Mouse (Mus musculus): ENCODE measurements at regions not wholly inside any gene's neighbourhood (a gene's known extent, or its start where the extent isn't known, plus 50 kb on each side); places are given as distances from the start of the nearest gene placed in this dataset.

DNA sequence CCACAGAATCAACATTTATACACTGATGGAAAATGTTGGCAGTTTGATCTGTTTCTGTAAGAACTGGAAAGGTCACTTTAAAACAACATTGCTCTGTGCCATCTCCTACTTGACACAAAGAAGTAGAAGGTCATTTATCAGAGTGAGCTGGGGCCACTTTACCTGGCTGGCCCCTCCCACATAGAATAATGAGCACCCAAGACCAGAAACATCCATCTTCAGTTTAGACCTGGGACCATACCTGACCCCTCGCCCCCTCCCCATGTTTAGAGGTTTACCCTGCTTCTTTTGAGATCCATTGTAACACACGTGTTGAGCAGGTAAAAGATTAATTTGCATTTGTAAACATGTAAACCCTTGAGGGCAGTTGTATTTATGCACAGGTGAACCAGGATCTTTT lies 366.8 kb upstream of the Adgrl2 start:
- no peak for DNase-seq (ENCODE audit: low spot score)
- ATAC-seq (replicated peaks; ENCODE audit: low FRiP score): no peak
- WGBS: 57% methylated on average over 2 of the region's 2 CpGs

GRCm38 (mm10) chr3:149355362-149355761 lies 365.0 kb upstream of the Adgrl2 start:
- no peak overlapping the region for H3K9ac ChIP-seq (ENCODE audit: low read depth, low read length)
- H3K27me3 ChIP-seq (replicated peaks; ENCODE audit: control insufficient read depth, insufficient read depth, low read length): no peaks in the 10 kb centered on the region
- H3K9me3 ChIP-seq (ENCODE audit: control insufficient read depth, low read length): no peaks in the 10 kb centered on the region
- whole genome bisulfite sequencing: 90% methylated on average over 11 of the region's 11 CpGs
- no peak for DNase-seq (ENCODE audit: low spot score)
- H3K4me1 ChIP-seq (replicated peaks; ENCODE audit: control insufficient read depth, insufficient read depth, low read length): no peaks in the 10 kb centered on the region
- no peak overlapping the region for H3K4me3 ChIP-seq (ENCODE audit: low read depth, low read length)
- H3K36me3 ChIP-seq (ENCODE audit: control insufficient read depth, insufficient read depth, low read length): no peaks in the 10 kb centered on the region
- H3K4me2 ChIP-seq: no peak overlapping the region
- no peak overlapping the region for H3K27ac ChIP-seq (ENCODE audit: low read depth, low read length)
- ATAC-seq (replicated peaks; ENCODE audit: low FRiP score): no peak

More for the DNA sequence above, 366.8 kb upstream of the Adgrl2 start:
- Histone ChIP-seq H3K9me3 (ENCODE audit: control insufficient read depth, low read length) (no peaks in the 10 kb centered on the region), H3K9ac (ENCODE audit: low read depth, low read length) (no peak overlapping the region), H3K4me2 (no peak overlapping the region), H3K4me1 (replicated peaks; ENCODE audit: control insufficient read depth, insufficient read depth, low read length) (no peaks in the 10 kb centered on the region), H3K27me3 (replicated peaks; ENCODE audit: control insufficient read depth, insufficient read depth, low read length) (no peaks in the 10 kb centered on the region), H3K4me3 (ENCODE audit: low read depth, low read length) (no peak overlapping the region), H3K36me3 (ENCODE audit: control insufficient read depth, insufficient read depth, low read length) (no peaks in the 10 kb centered on the region), H3K27ac (ENCODE audit: low read depth, low read length) (no peak overlapping the region)

GRCm38 (mm10) chr3:149353958-149354357 lies 363.6 kb upstream of the Adgrl2 start:
- no peak overlapping the region for H3K4me2 ChIP-seq
- no peak overlapping the region for H3K9ac ChIP-seq (ENCODE audit: low read depth, low read length)
- H3K4me3 ChIP-seq (ENCODE audit: low read depth, low read length): no peak overlapping the region
- no peaks in the 10 kb centered on the region for H3K36me3 ChIP-seq (ENCODE audit: control insufficient read depth, insufficient read depth, low read length)
- ATAC-seq (replicated peaks; ENCODE audit: low FRiP score) (no peak), DNase-seq (ENCODE audit: low spot score) (no peak)
- 81% methylated on average over 5 of the region's 5 CpGs for WGBS
- H3K4me1 ChIP-seq (replicated peaks; ENCODE audit: control insufficient read depth, insufficient read depth, low read length): no peaks in the 10 kb centered on the region
- H3K27me3 ChIP-seq (replicated peaks; ENCODE audit: control insufficient read depth, insufficient read depth, low read length): no peaks in the 10 kb centered on the region
- H3K27ac ChIP-seq (ENCODE audit: low read depth, low read length): no peak overlapping the region
- no peaks in the 10 kb centered on the region for H3K9me3 ChIP-seq (ENCODE audit: control insufficient read depth, low read length)

GRCm38 (mm10) chr3:149352546-149352945 lies 362.2 kb upstream of the Adgrl2 start:
- Histone ChIP-seq H3K4me1 (replicated peaks; ENCODE audit: control insufficient read depth, insufficient read depth, low read length) (no peaks in the 10 kb centered on the region), H3K9ac (ENCODE audit: low read depth, low read length) (no peak overlapping the region), H3K9me3 (ENCODE audit: control insufficient read depth, low read length) (no peaks in the 10 kb centered on the region), H3K36me3 (ENCODE audit: control insufficient read depth, insufficient read depth, low read length) (no peaks in the 10 kb centered on the region), H3K4me2 (no peak overlapping the region), H3K27me3 (replicated peaks; ENCODE audit: control insufficient read depth, insufficient read depth, low read length) (no peaks in the 10 kb centered on the region), H3K27ac (ENCODE audit: low read depth, low read length) (no peak overlapping the region), H3K4me3 (ENCODE audit: low read depth, low read length) (no peak overlapping the region)
- 40% methylated on average over 6 of the region's 6 CpGs for WGBS
- DNase-seq (ENCODE audit: low spot score): no peak
- ATAC-seq (replicated peaks; ENCODE audit: low FRiP score): no peak

DNA sequence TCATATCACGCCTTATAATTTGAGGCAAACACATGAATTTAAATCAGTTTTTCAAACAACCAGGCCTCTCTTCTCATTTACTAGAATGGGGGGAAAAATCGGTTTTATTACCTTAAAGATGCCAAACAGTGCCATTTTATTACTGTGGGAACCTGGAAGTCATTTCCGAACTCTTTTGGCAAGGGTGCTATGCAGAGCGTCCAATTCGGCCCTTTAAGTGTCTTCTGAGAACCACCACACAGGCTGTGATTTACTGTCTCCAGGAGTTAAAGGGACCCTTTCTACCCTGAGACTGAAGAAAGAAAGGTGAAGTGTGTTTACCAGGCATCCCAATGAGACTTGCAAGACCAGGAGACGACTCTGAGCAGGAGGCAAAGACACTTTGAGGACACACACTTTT lies 359.4 kb upstream of the Adgrl2 start:
- DNase-seq (ENCODE audit: low spot score) (no peak), ATAC-seq (replicated peaks; ENCODE audit: low FRiP score) (no peak)
- no peaks in the 10 kb centered on the region for H3K4me1 ChIP-seq (replicated peaks; ENCODE audit: control insufficient read depth, insufficient read depth, low read length)
- H3K27ac ChIP-seq (ENCODE audit: low read depth, low read length): no peak overlapping the region
- WGBS: 70% methylated on average over 6 of the region's 6 CpGs
- H3K27me3 ChIP-seq (replicated peaks; ENCODE audit: control insufficient read depth, insufficient read depth, low read length): no peaks in the 10 kb centered on the region
- H3K4me3 ChIP-seq (ENCODE audit: low read depth, low read length): no peak overlapping the region
- no peaks in the 10 kb centered on the region for H3K9me3 ChIP-seq (ENCODE audit: control insufficient read depth, low read length)
- H3K36me3 ChIP-seq (ENCODE audit: control insufficient read depth, insufficient read depth, low read length): no peaks in the 10 kb centered on the region
- no peak overlapping the region for H3K9ac ChIP-seq (ENCODE audit: low read depth, low read length)
- no peak overlapping the region for H3K4me2 ChIP-seq

- WGBS: 37% methylated on average over 9 of the region's 9 CpGs
- Histone ChIP-seq H3K9me3 (ENCODE audit: control insufficient read depth, low read length) (no peaks in the 10 kb centered on the region), H3K36me3 (ENCODE audit: control insufficient read depth, insufficient read depth, low read length) (no peaks in the 10 kb centered on the region), H3K27ac (ENCODE audit: low read depth, low read length) (no peak overlapping the region), H3K4me3 (ENCODE audit: low read depth, low read length) (no peak overlapping the region), H3K4me2 (no peak overlapping the region), H3K4me1 (replicated peaks; ENCODE audit: control insufficient read depth, insufficient read depth, low read length) (no peaks in the 10 kb centered on the region), H3K27me3 (replicated peaks; ENCODE audit: control insufficient read depth, insufficient read depth, low read length) (no peaks in the 10 kb centered on the region), H3K9ac (ENCODE audit: low read depth, low read length) (no peak overlapping the region)
- DNase-seq (ENCODE audit: low spot score): no peak
- peak; percentile 64; the same call in 1 of the 2 replicates for ATAC-seq (replicated peaks; ENCODE audit: low FRiP score)
These were observed 358.9 kb upstream of the Adgrl2 start for GRCm38 (mm10) chr3:149349211-149349697.

- Histone ChIP-seq H3K4me2 (no peak overlapping the region), H3K36me3 (ENCODE audit: control insufficient read depth, insufficient read depth, low read length) (no peaks in the 10 kb centered on the region), H3K4me3 (ENCODE audit: low read depth, low read length) (no peak overlapping the region), H3K4me1 (replicated peaks; ENCODE audit: control insufficient read depth, insufficient read depth, low read length) (no peaks in the 10 kb centered on the region), H3K9me3 (ENCODE audit: control insufficient read depth, low read length) (no peaks in the 10 kb centered on the region), H3K27ac (ENCODE audit: low read depth, low read length) (no peak overlapping the region), H3K27me3 (replicated peaks; ENCODE audit: control insufficient read depth, insufficient read depth, low read length) (no peaks in the 10 kb centered on the region), H3K9ac (ENCODE audit: low read depth, low read length) (no peak overlapping the region)
- no peak for ATAC-seq (replicated peaks; ENCODE audit: low FRiP score)
- no peak for DNase-seq (ENCODE audit: low spot score)
- WGBS: 53% methylated on average over 1 of the region's 1 CpGs
These were observed 358.2 kb upstream of the Adgrl2 start for GRCm38 (mm10) chr3:149348459-149348971.

GRCm38 (mm10) chr3:149347241-149347992 lies 357.1 kb upstream of the Adgrl2 start:
- Histone ChIP-seq H3K36me3 (ENCODE audit: control insufficient read depth, insufficient read depth, low read length) (no peaks in the 10 kb centered on the region), H3K4me2 (no peak overlapping the region), H3K27ac (ENCODE audit: low read depth, low read length) (no peak overlapping the region), H3K4me3 (ENCODE audit: low read depth, low read length) (no peak overlapping the region), H3K4me1 (replicated peaks; ENCODE audit: control insufficient read depth, insufficient read depth, low read length) (no peaks in the 10 kb centered on the region), H3K27me3 (replicated peaks; ENCODE audit: control insufficient read depth, insufficient read depth, low read length) (no peaks in the 10 kb centered on the region), H3K9me3 (ENCODE audit: control insufficient read depth, low read length) (no peaks in the 10 kb centered on the region), H3K9ac (ENCODE audit: low read depth, low read length) (no peak overlapping the region)
- no peak for DNase-seq (ENCODE audit: low spot score)
- WGBS: 64% methylated on average over 6 of the region's 6 CpGs
- no peak for ATAC-seq (replicated peaks; ENCODE audit: low FRiP score)

DNA sequence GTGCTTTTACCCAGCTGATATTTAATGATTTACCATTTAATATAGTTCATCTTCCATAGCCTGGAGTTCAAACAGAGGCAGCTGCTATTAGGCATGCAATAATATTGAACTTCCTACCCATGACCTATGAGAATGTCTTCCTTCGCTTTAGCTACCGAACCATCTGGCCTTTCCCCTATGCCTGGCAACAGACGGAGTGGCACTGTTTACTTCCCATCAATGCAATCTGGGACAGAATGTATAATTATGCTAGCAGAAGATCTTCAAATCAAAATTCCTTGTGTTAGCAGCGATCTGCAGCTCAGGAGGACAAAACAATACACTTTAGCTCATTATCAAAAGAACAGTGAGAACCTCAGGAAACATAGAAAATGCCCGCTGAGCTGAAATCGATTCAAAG lies 352.2 kb upstream of the Adgrl2 start:
- Histone ChIP-seq H3K4me1 (replicated peaks; ENCODE audit: control insufficient read depth, insufficient read depth, low read length) (no peaks in the 10 kb centered on the region), H3K4me2 (no peak overlapping the region), H3K4me3 (ENCODE audit: low read depth, low read length) (no peak overlapping the region), H3K36me3 (ENCODE audit: control insufficient read depth, insufficient read depth, low read length) (no peaks in the 10 kb centered on the region), H3K27ac (ENCODE audit: low read depth, low read length) (no peak overlapping the region), H3K9me3 (ENCODE audit: control insufficient read depth, low read length) (no peaks in the 10 kb centered on the region), H3K27me3 (replicated peaks; ENCODE audit: control insufficient read depth, insufficient read depth, low read length) (no peaks in the 10 kb centered on the region), H3K9ac (ENCODE audit: low read depth, low read length) (no peak overlapping the region)
- ATAC-seq (replicated peaks; ENCODE audit: low FRiP score): no peak
- 82% methylated on average over 6 of the region's 6 CpGs for WGBS
- DNase-seq (ENCODE audit: low spot score): no peak
